Mouse (Mus musculus): Measurements from ENCODE around the gene Surf2. TPM values are rescaled to one million over a fixed set of nuclear protein-coding genes. Genes with fewer than 3 reads are reported as not detected.

Surf2 gene
- total RNA-seq, 2 experiments from 2014 or later: 10.9 to 12.5 TPM

GRCm38 (mm10) chr2:26960756-26961155 lies 44.6 kb downstream of the Surf2 start:
- DNase-seq: no peak

GRCm38 (mm10) chr2:26963923-26964723 lies 48.0 kb downstream of the Surf2 start, which contains the start of gene Rexo4:
Gene Rexo4, minus strand, starts transcription at chr2:26964386.
- peak; percentile 90 for DNase-seq

- DNase-seq: no peak
These were observed 48.7 kb downstream of the Surf2 start for GRCm38 (mm10) chr2:26964724-26965370.

GRCm38 (mm10) chr2:26967262-26967661 lies 51.1 kb downstream of the Surf2 start:
- no peak for DNase-seq

Other genes starting within 250 kb of the Surf2 start
- not detected for gene Lcn4, start 245.1 kb upstream of the Surf2 start, total RNA-seq (2021)
- gene Abo, start 51.4 kb upstream of the Surf2 start, total RNA-seq (2021): not detected
- gene Surf6, start 13.5 kb upstream of the Surf2 start, total RNA-seq (2021): 10 to 100 TPM; 10.3 to 12.0 TPM
- gene Med22, start 5.7 kb upstream of the Surf2 start, total RNA-seq (2021): 10 to 100 TPM; 16.2 to 17.6 TPM
- gene Rpl7a, start 5.6 kb upstream of the Surf2 start, total RNA-seq (2021): 100 to 1,000 TPM; 236 to 242 TPM
- gene Surf1, start 163 bp downstream of the Surf2 start, total RNA-seq (2021): 10 to 100 TPM; 27.4 to 33.1 TPM
- 10 to 100 TPM; 72.8 to 87.1 TPM for gene Surf4, start 17.6 kb downstream of the Surf2 start, total RNA-seq (2021)
- not detected for gene Stkld1, start 17.7 kb downstream of the Surf2 start, total RNA-seq (2021)
- 10 to 100 TPM; 14.2 to 16.3 TPM for gene Rexo4, start 48.0 kb downstream of the Surf2 start, total RNA-seq (2021)
- gene Adamts13, start 57.0 kb downstream of the Surf2 start, total RNA-seq (2021): not detected
- gene Cacfd1, start 93.6 kb downstream of the Surf2 start, total RNA-seq (2021): 10 to 100 TPM; 27.9 to 30.2 TPM
- gene Slc2a6, start 111.6 kb downstream of the Surf2 start, total RNA-seq (2021): under 1 TPM; 0.10 to 0.16 TPM
- gene Mymk, start 155.8 kb downstream of the Surf2 start, total RNA-seq (2021): 10 to 100 TPM in 1 of 2 experiments, 1 to 10 TPM in 1; 4.8 to 14.4 TPM
- gene Adamtsl2, start 163.0 kb downstream of the Surf2 start, total RNA-seq (2021): 1 to 10 TPM; 8.2 to 8.7 TPM
- not detected for gene Fam163b, start 226.1 kb downstream of the Surf2 start, total RNA-seq (2021)
- gene Dbh, start 248.9 kb downstream of the Surf2 start, total RNA-seq (2021): not detected

All from gastrocnemius, postnatal 25 days (tissue).